Mouse (Mus musculus) hindbrain, postnatal 0 days (tissue): Measurements from ENCODE around the gene Micu1. TPM values are rescaled to one million over a fixed set of nuclear protein-coding genes. Genes with fewer than 3 reads are reported as not detected.

ENCODE experiments used
- ATAC-seq: fragments of 200-750 bp; cut with Nextera tagmentation; 2 replicates; pipeline ENCODE4 v1.8.0; 2017; ENCODE audit warnings: mild to moderate bottlenecking, moderate TSS enrichment, moderate library complexity
- DNase-seq: peaks from one replicate; pipeline ENCODE4 v3.0.0-alpha.2; 2015; ENCODE audit warnings: low spot score
- H3K27ac ChIP-seq: fragments of 300-500 bp; sonication (generic); 2 replicates; pipeline ENCODE4 v1.5.1; 2014; ENCODE audit warnings: mild to moderate bottlenecking
- H3K27me3 ChIP-seq: fragments of 300-500 bp; sonication (generic); 2 replicates; pipeline ENCODE4 v1.6.1; 2014; ENCODE audit warnings: low read length, mixed read lengths; ENCODE audit not compliant: insufficient read depth
- H3K36me3 ChIP-seq: fragments of 300-500 bp; sonication (generic); 2 replicates; pipeline ENCODE4 v1.6.1; 2014; ENCODE audit warnings: low read length, mixed read lengths; ENCODE audit not compliant: insufficient read depth
- H3K4me1 ChIP-seq: fragments of 300-500 bp; sonication (generic); 2 replicates; pipeline ENCODE4 v1.6.1; 2014; ENCODE audit warnings: antibody characterized with exemption, low read length, mixed read lengths; ENCODE audit not compliant: insufficient read depth
- H3K4me2 ChIP-seq: fragments of 300-500 bp; sonication (generic); 2 replicates; pipeline ENCODE4 v1.6.1; 2014; ENCODE audit warnings: low read depth, mild to moderate bottlenecking, low read length, moderate library complexity, mixed read lengths
- H3K4me3 ChIP-seq: fragments of 300-500 bp; sonication (generic); 2 replicates; pipeline ENCODE4 v1.5.1; 2014; ENCODE audit warnings: low read length
- H3K9ac ChIP-seq: fragments of 300-500 bp; sonication (generic); replicated peaks from 2 replicates; pipeline ENCODE4 v1.6.1; 2014; ENCODE audit warnings: mild to moderate bottlenecking, low read length, moderate library complexity, mixed read lengths
- H3K9me3 ChIP-seq: fragments of 300-500 bp; sonication (generic); 2 replicates; pipeline ENCODE4 v1.6.1; 2016; ENCODE audit warnings: low read length, mixed read lengths
- CTCF ChIP-seq: IDR thresholded peaks from 2 replicates; pipeline ENCODE4 v1.5.1; 2016; ENCODE audit warnings: antibody characterized with exemption, control low read depth, low read depth
- WGBS: fragments of 180-500 bp; shearing (Covaris S2); extraction: QIAGEN DNeasy Blood & Tissue Kit; methylation state at CpG from one replicate; pipeline ENCODE4 v1.1.7; 2014; 5-methylcytosine and 5-hydroxymethylcytosine counted together
- polyA plus RNA-seq: library from polyadenylated mRNA; unstranded; fragments of >200 nt; fragmentation: Nextera tagmentation; extraction: Ambion mirVana; gene quantifications from 2 replicates; pipeline ENCODE4 v1.2.1, GENCODE M21; 2015
- total RNA-seq: library from RNA; depleted of rRNA; stranded (reverse); fragments of >200 nt; gene quantifications from 2 replicates; pipeline ENCODE4 v1.2.3, GENCODE M21; 2014; rRNA removed

The Micu1 gene
- total RNA-seq (67.5 and 73.4 TPM in 2 replicates), polyA plus RNA-seq (74.9 and 75.2 TPM in 2 replicates)

DNA sequence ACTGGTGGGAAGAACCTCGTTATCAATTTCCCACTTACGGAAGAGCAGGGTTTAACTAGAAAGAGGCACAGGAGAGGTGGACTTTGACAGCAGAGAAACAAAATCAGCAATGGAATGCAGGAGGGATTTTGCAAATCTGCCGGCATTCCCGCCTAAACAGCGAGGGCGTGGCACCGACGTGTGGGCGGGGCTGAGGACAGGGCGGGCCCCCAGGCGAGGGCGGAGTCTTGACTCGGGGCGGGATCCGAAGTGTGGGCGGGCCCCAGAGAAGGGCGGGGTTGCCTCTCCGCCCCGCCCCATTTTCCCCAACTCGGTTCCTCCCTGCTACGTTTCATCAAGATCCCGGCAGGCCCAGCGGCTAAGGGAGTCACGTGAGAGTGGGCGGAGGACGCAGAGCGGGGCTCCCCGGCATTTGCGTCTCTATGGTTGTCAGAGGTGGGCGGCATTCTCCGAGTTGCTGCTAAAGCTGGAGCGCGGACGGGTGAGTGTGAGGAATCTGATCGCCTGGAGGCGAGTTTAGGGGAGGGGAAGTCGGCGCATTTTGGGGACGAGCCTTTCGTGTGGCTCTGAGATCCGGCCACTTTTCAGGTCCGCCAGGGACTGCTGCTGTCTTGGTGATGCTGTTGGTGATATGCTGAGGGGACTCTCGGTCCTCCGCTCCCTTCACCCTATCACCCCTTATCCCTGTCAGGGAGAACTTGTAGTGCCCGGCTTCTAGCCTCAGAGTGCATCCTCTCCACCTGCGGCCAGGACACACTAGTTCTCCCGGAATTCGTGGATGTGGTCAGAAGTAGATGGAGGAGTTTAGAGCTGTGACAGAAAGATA lies at the start of gene Micu1:
Gene Micu1 (plus strand): TSS at position 271 of the 826 bp plus-strand sequence.
- peak within 1 kb of the TSS; percentile 69 for H3K4me3 ChIP-seq
- no peaks in the 10 kb centered on the region for H3K27me3 ChIP-seq
- H3K4me2 ChIP-seq, result peak within 1 kb of the TSS; percentile 86
- peak within 1 kb of the TSS; percentile 55 for H3K27ac ChIP-seq
- H3K9ac ChIP-seq, result peak within 1 kb of the TSS; percentile 59
- peak; percentile 96 for DNase-seq
- no peaks in the 10 kb centered on the region for H3K36me3 ChIP-seq
- H3K9me3 ChIP-seq, result no peaks in the 10 kb centered on the region
- H3K4me1 ChIP-seq, result peaks cover 8% of the 10 kb centered on the region; the same call in 1 of the 2 replicates
- peak; percentile 31 for TF ChIP-seq CTCF
- under 1% methylated on average over 47 of the region's 48 CpGs for WGBS
- ATAC-seq, result peak; percentile 99

DNA sequence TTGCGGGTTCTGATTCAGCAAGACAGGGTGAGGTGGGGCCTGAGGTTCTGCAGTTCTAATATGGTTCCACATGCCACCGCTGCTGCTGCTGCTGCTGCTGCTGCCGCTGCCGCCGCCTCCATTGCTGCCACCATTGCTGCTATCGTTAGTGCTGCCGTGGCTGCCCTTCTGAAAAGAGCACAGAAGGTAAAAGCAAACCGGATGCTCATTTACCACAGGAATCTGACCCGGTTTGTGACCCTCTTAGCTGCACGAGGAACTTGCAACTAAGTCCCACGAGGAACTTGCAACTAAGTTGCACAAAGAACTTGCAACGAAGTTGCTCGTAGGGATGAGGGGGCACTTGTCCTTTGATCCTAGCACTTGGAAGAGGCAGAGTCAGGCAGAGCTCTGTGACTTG lies 45.5 kb upstream of the Micu1 start:
- Histone ChIP-seq H3K36me3 (no peaks in the 10 kb centered on the region), H3K4me1 (no peaks in the 10 kb centered on the region), H3K27me3 (no peaks in the 10 kb centered on the region), H3K9ac (no peak overlapping the region), H3K4me3 (no peak overlapping the region), H3K4me2 (no peak overlapping the region), H3K9me3 (0 out of 2 replicates have a peak, but pooled peaks cover 4% of the 10 kb centered on the region), H3K27ac (no peak overlapping the region)
- 83% methylated on average over 13 of the region's 13 CpGs for WGBS
- ATAC-seq (no peak), DNase-seq (no peak)
- TF ChIP-seq CTCF, result no peak

DNA sequence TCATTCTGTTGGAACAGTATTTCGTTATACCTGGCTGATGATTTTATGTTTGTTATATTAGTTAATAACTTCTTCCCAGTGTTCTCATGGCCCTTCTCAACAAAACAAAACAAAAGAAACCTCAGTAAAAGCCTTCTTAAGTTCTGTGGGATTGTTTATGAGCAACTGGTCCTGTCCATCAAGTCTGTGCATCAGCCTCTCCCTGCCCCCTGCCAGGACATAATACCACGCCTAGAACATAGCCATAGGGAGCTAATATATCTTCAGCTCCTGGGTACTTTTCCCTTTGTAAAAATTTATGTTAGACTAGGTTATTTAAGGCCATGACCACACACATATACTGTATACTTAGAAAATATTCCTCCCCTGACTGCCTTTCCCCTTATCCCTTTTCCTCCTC lies 37.5 kb upstream of the Micu1 start:
- Histone ChIP-seq H3K9ac (no peak overlapping the region), H3K36me3 (no peaks in the 10 kb centered on the region), H3K27me3 (no peaks in the 10 kb centered on the region), H3K27ac (no peak overlapping the region), H3K4me1 (no peaks in the 10 kb centered on the region), H3K9me3 (0 out of 2 replicates have a peak, but pooled peaks cover 4% of the 10 kb centered on the region), H3K4me3 (no peak overlapping the region), H3K4me2 (no peak overlapping the region)
- WGBS, result 62% methylated on average over 2 of the region's 2 CpGs
- TF ChIP-seq CTCF, result no peak
- no peak for DNase-seq
- no peak for ATAC-seq

GRCm38 (mm10) chr10:59665503-59666291 lies 36.6 kb upstream of the Micu1 start:
- 73% methylated on average over 13 of the region's 13 CpGs for WGBS
- Histone ChIP-seq H3K36me3 (no peaks in the 10 kb centered on the region), H3K27me3 (no peaks in the 10 kb centered on the region), H3K4me2 (no peak overlapping the region), H3K9ac (no peak overlapping the region), H3K27ac (no peak overlapping the region), H3K4me1 (no peaks in the 10 kb centered on the region), H3K4me3 (no peak overlapping the region), H3K9me3 (no peaks in the 10 kb centered on the region)
- no peak for TF ChIP-seq CTCF
- no peak for DNase-seq
- ATAC-seq, result no peak

DNA sequence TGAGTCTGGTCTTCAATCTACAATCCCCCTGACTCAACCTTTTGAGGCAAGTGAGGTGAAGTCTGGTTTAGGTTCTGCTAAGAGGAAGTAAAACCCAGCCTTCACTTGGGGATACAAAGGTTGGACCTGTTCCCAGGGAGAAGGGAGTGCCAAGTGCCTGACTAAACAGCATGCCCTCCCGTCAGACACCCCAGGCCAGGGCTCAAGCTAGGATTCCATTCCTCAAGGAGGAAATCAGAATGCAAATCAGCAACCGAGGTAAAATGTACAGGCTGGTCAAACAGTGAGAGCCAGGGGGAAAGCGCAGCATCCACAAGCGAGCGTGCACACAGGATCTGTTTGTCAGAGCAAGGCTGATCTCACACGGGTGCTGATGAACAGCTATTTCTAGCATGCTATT lies 34.9 kb upstream of the Micu1 start:
- Histone ChIP-seq H3K27me3 (no peaks in the 10 kb centered on the region), H3K9me3 (no peaks in the 10 kb centered on the region), H3K9ac (no peak overlapping the region), H3K36me3 (no peaks in the 10 kb centered on the region), H3K4me2 (no peak overlapping the region), H3K4me3 (no peak overlapping the region), H3K27ac (peak overlapping the region; percentile 23; the same call in 1 of the 2 replicates), H3K4me1 (no peaks in the 10 kb centered on the region)
- 25% methylated on average over 6 of the region's 6 CpGs for WGBS
- TF ChIP-seq CTCF, result no peak
- no peak for ATAC-seq
- DNase-seq, result peak; percentile 59

- Histone ChIP-seq H3K9me3 (no peaks in the 10 kb centered on the region), H3K4me2 (no peak overlapping the region), H3K27ac (no peak overlapping the region), H3K4me3 (no peak overlapping the region), H3K4me1 (no peaks in the 10 kb centered on the region), H3K9ac (no peak overlapping the region), H3K36me3 (no peaks in the 10 kb centered on the region), H3K27me3 (no peaks in the 10 kb centered on the region)
- DNase-seq, result no peak
- no peak for ATAC-seq
- TF ChIP-seq CTCF, result no peak
- WGBS, result 68% methylated on average over 7 of the region's 7 CpGs
Measured at GRCm38 (mm10) chr10:59668491-59668890, 33.8 kb upstream of the Micu1 start.
